7 mouse cellular contexts compared by ENCODE assay signal in the genomic region with DNA sequence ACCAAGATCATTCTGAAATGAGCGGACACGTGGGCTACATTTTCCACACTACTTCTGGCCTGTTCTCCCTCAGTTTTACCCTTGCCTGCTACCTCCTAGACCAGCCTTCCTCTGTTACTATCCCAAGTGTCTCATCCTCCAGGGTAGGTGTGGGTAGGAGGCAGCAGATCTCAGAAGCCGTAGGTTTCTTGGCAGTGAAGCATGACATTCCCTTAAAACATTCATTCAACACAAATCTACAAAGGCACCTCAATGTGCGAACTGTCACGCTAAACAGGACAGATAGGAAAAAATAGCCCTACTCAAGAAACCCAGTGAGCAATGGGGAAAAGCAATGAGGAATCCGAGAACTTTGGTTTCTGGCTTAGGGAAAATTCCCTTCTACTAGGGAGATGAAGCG. TPM values are rescaled to one million over a fixed set of nuclear protein-coding genes. Genes with fewer than 3 reads are reported as not detected.
DNase-seq lines count a peak whose midpoint lies in the region; ATAC-seq and TF ChIP-seq lines count a peak whose summit lies in the region.

No protein-coding gene starts in this region.

- no peak for TF ChIP-seq POLR2A in embryonic fibroblast, embryonic 13.5 days (IDR thresholded peaks at IDR 0.05; ENCODE audit: low read depth, low read length)
- no peak for TF ChIP-seq POLR2A in olfactory bulb, adult 2 months (IDR thresholded peaks at IDR 0.05; ENCODE audit: insufficient read depth, low read depth, low read length)

- no peak for TF ChIP-seq CTCF in lung, embryonic 14.5 days (IDR thresholded peaks at IDR 0.05; ENCODE audit: low read depth)
- TF ChIP-seq CTCF in embryonic fibroblast, embryonic 13.5 days (IDR thresholded peaks at IDR 0.05; ENCODE audit: borderline replicate concordance, insufficient read depth, low read length) = no peak
- TF ChIP-seq CTCF in olfactory bulb, adult 2 months (IDR thresholded peaks at IDR 0.05; ENCODE audit: insufficient read depth, low read depth, low read length) = no peak

- WGBS in lung, embryonic 14.5 days = 53% methylated on average over 7 of the region's 7 CpGs
- 69% methylated on average over 7 of the region's 7 CpGs for WGBS in limb, embryonic 10.5 days
- WGBS in olfactory bulb, adult 2 months = 37% methylated on average over 7 of the region's 7 CpGs

- no peak for DNase-seq in lung, embryonic 14.5 days
- DNase-seq in lung, adult 18-20 months = no peak
- no peak for DNase-seq in limb, embryonic 10.5 days (ENCODE audit: low spot score)
- no peak for DNase-seq in adrenal gland, adult 18-20 months (ENCODE audit: low spot score in 2 of 2)
- no peak for DNase-seq in cerebellum, adult 11 months

- peak overlapping the region; percentile 73; the same call in 1 of the 2 replicates for H3K4me3 ChIP-seq in lung, embryonic 14.5 days (ENCODE audit: low read depth, low read length)
- no peak overlapping the region for H3K4me3 ChIP-seq in embryonic fibroblast, embryonic 13.5 days (ENCODE audit: insufficient read depth, low read length)
- peak overlapping the region; percentile 87 for H3K4me3 ChIP-seq in limb, embryonic 10.5 days
- H3K4me3 ChIP-seq in olfactory bulb, adult 2 months (ENCODE audit: insufficient read depth, low read depth, low read length) = peak overlapping the region; percentile 52

- no peak for ATAC-seq in lung, embryonic 14.5 days (ENCODE audit: insufficient read depth)

- H3K4me2 ChIP-seq in lung, embryonic 14.5 days = peak overlapping the region; percentile 97

- peak overlapping the region; percentile 52; the same call in 1 of the 2 replicates for H3K27ac ChIP-seq in lung, embryonic 14.5 days (ENCODE audit: low read depth)
- H3K27ac ChIP-seq in embryonic fibroblast, embryonic 13.5 days (ENCODE audit: insufficient read depth, low read length) = peak overlapping the region; percentile 84
- peak overlapping the region; percentile 100; the same call in 1 of the 2 replicates for H3K27ac ChIP-seq in limb, embryonic 10.5 days
- peak overlapping the region; percentile 14 for H3K27ac ChIP-seq in olfactory bulb, adult 2 months (ENCODE audit: insufficient read depth, low read depth, low read length)

- H3K9me3 ChIP-seq in lung, embryonic 14.5 days (ENCODE audit: low read depth, low read length) = no peaks in the 10 kb centered on the region
- H3K9me3 ChIP-seq in limb, embryonic 10.5 days (replicated peaks) = no peaks in the 10 kb centered on the region

- peaks cover 31% of the 10 kb centered on the region for H3K4me1 ChIP-seq in lung, embryonic 14.5 days (ENCODE audit: insufficient read depth)
- H3K4me1 ChIP-seq in embryonic fibroblast, embryonic 13.5 days (ENCODE audit: control insufficient read depth, insufficient read depth, low read length) = peaks cover 12% of the 10 kb centered on the region
- H3K4me1 ChIP-seq in limb, embryonic 10.5 days = peaks cover 88% of the 10 kb centered on the region
- H3K4me1 ChIP-seq in olfactory bulb, adult 2 months (ENCODE audit: control insufficient read depth, insufficient read depth, low read length) = peaks cover 42% of the 10 kb centered on the region

- H3K27me3 ChIP-seq in lung, embryonic 14.5 days (ENCODE audit: insufficient read depth, low read length) = no peaks in the 10 kb centered on the region
- no peaks in the 10 kb centered on the region for H3K27me3 ChIP-seq in limb, embryonic 10.5 days (ENCODE audit: low read depth, poor library complexity, severe bottlenecking)

- peaks cover 24% of the 10 kb centered on the region for H3K36me3 ChIP-seq in lung, embryonic 14.5 days (ENCODE audit: insufficient read depth)
- peaks cover 36% of the 10 kb centered on the region for H3K36me3 ChIP-seq in limb, embryonic 10.5 days

- peak overlapping the region; percentile 68; the same call in 1 of the 2 replicates for H3K9ac ChIP-seq in lung, embryonic 14.5 days

RNA-seq across cellular contexts. Expression of a gene that starts 0.9 kb away (rescaled TPM):
- polyA plus RNA-seq in lung, embryonic 14.5 days (2014; fragmentation: Nextera tagmentation; extraction: Ambion mirVana) = 22.9 and 24.4 TPM in 2 replicates
- polyA plus RNA-seq in embryonic fibroblast, embryonic 13.5 days (2011; ENCODE audit: insufficient read length, low read depth, missing spikeins) = 31.8 and 33.4 TPM in 2 replicates
- polyA plus RNA-seq in limb, embryonic 10.5 days (2016; fragmentation: Nextera tagmentation; extraction: Ambion mirVana) = 36.6 and 40.8 TPM in 2 replicates
- 114 TPM in 1 of 2 replicates, not detected in the other for polyA plus RNA-seq in olfactory bulb, adult 2 months (2012; ENCODE audit: insufficient read depth, insufficient read length, low replicate concordance, missing spikeins)
- 10 to 100 TPM; 32.7 to 34.8 TPM for total RNA-seq in adrenal gland, adult 18-20 months (2021)

RNA-seq across cellular contexts. Expression of a gene that starts 14.5 kb away (rescaled TPM):
- polyA plus RNA-seq in lung, embryonic 14.5 days (2014; fragmentation: Nextera tagmentation; extraction: Ambion mirVana) = 37.5 and 39.1 TPM in 2 replicates
- polyA plus RNA-seq in embryonic fibroblast, embryonic 13.5 days (2011; ENCODE audit: insufficient read length, low read depth, missing spikeins) = 9.1 and 10.3 TPM in 2 replicates
- polyA plus RNA-seq in limb, embryonic 10.5 days (2016; fragmentation: Nextera tagmentation; extraction: Ambion mirVana) = 23.0 and 24.7 TPM in 2 replicates
- polyA plus RNA-seq in olfactory bulb, adult 2 months (2012; ENCODE audit: insufficient read depth, insufficient read length, low replicate concordance, missing spikeins) = not detected in 2 replicates
- total RNA-seq in adrenal gland, adult 18-20 months (2021) = 1 to 10 TPM; 7.9 to 8.8 TPM

RNA-seq across cellular contexts. Expression of a gene that starts 17.1 kb away (rescaled TPM):
- 26.8 and 27.2 TPM in 2 replicates for polyA plus RNA-seq in lung, embryonic 14.5 days (2014; fragmentation: Nextera tagmentation; extraction: Ambion mirVana)
- 51.0 and 51.7 TPM in 2 replicates for polyA plus RNA-seq in embryonic fibroblast, embryonic 13.5 days (2011; ENCODE audit: insufficient read length, low read depth, missing spikeins)
- polyA plus RNA-seq in limb, embryonic 10.5 days (2016; fragmentation: Nextera tagmentation; extraction: Ambion mirVana) = 45.2 and 51.6 TPM in 2 replicates
- polyA plus RNA-seq in olfactory bulb, adult 2 months (2012; ENCODE audit: insufficient read depth, insufficient read length, low replicate concordance, missing spikeins) = not detected in 2 replicates
- 10 to 100 TPM; 41.3 to 50.2 TPM for total RNA-seq in adrenal gland, adult 18-20 months (2021)

RNA-seq across cellular contexts. Expression of a gene that starts 17.3 kb away (rescaled TPM):
- 169 and 173 TPM in 2 replicates for polyA plus RNA-seq in lung, embryonic 14.5 days (2014; fragmentation: Nextera tagmentation; extraction: Ambion mirVana)
- 75.6 and 81.1 TPM in 2 replicates for polyA plus RNA-seq in embryonic fibroblast, embryonic 13.5 days (2011; ENCODE audit: insufficient read length, low read depth, missing spikeins)
- 140 and 151 TPM in 2 replicates for polyA plus RNA-seq in limb, embryonic 10.5 days (2016; fragmentation: Nextera tagmentation; extraction: Ambion mirVana)
- polyA plus RNA-seq in olfactory bulb, adult 2 months (2012; ENCODE audit: insufficient read depth, insufficient read length, low replicate concordance, missing spikeins) = not detected in 2 replicates
- 100 to 1,000 TPM; 139 to 162 TPM for total RNA-seq in adrenal gland, adult 18-20 months (2021)

RNA-seq across cellular contexts. Expression of a gene that starts 43.3 kb away (rescaled TPM):
- polyA plus RNA-seq in lung, embryonic 14.5 days (2014; fragmentation: Nextera tagmentation; extraction: Ambion mirVana) = 57.3 and 59.9 TPM in 2 replicates
- 175 and 199 TPM in 2 replicates for polyA plus RNA-seq in embryonic fibroblast, embryonic 13.5 days (2011; ENCODE audit: insufficient read length, low read depth, missing spikeins)
- 35.1 and 70.5 TPM in 2 replicates for polyA plus RNA-seq in limb, embryonic 10.5 days (2016; fragmentation: Nextera tagmentation; extraction: Ambion mirVana)
- 175 and 278 TPM in 2 replicates for polyA plus RNA-seq in olfactory bulb, adult 2 months (2012; ENCODE audit: insufficient read depth, insufficient read length, low replicate concordance, missing spikeins)
- 100 to 1,000 TPM in 1 of 2 experiments, 10 to 100 TPM in 1; 87.6 to 109 TPM for total RNA-seq in adrenal gland, adult 18-20 months (2021)

Comparison
In these comparisons a context has a peak if more than half of its experiments do, and no peak if none do; other contexts are left out.
1. H3K27ac ChIP-seq: peak in every context shown above with its lines; median percentile 100 in limb, embryonic 10.5 days; 84 in embryonic fibroblast, embryonic 13.5 days; 52 in lung, embryonic 14.5 days; 14 in olfactory bulb, adult 2 months.
2. RNA of a gene that starts 14.5 kb away (polyA plus RNA-seq): 37.5 to 39.1 TPM in lung, embryonic 14.5 days, 23.0 to 24.7 TPM in limb, embryonic 10.5 days and 9.1 to 10.3 TPM in embryonic fibroblast, embryonic 13.5 days; not detected in olfactory bulb, adult 2 months; every median in the first group is over 10 times any median in the second.
3. RNA of a gene that starts 17.1 kb away (polyA plus RNA-seq): 45.2 to 51.6 TPM in limb, embryonic 10.5 days, 51.0 to 51.7 TPM in embryonic fibroblast, embryonic 13.5 days and 26.8 to 27.2 TPM in lung, embryonic 14.5 days; not detected in olfactory bulb, adult 2 months; every median in the first group is over 10 times any median in the second.